Mouse (Mus musculus): ENCODE data around the gene Rfx4.

- TF ChIP-seq CTCF (IDR thresholded peaks at IDR 0.05; ENCODE audit: low read depth, low read length) (no peak), POLR2A (IDR thresholded peaks at IDR 0.05; ENCODE audit: extremely low read depth, insufficient read depth, low read length) (no peak)
These were observed 55.5 kb downstream of the Rfx4 start for GRCm38 (mm10) chr10:84811171-84811912.

Data from liver, adult 2 months (tissue).